Mouse (Mus musculus): ENCODE data around the gene Taf1. TPM values are rescaled to one million over a fixed set of nuclear protein-coding genes. Genes with fewer than 3 reads are reported as not detected.

Gene Taf1
- polyA plus RNA-seq, 1 experiment from 2014 or later = 2.7 TPM

GRCm38 (mm10) chrX:101642091-101642490, 109.6 kb downstream of the Taf1 start:
- DNase-seq (no peak), ATAC-seq (no peak)
- TF ChIP-seq CTCF (IDR thresholded peaks at IDR 0.05; ENCODE audit: low read depth) (no peak), EP300 (IDR thresholded peaks at IDR 0.05; ENCODE audit: low read depth) (no peak)
- Histone ChIP-seq H3K36me3 (replicated peaks; ENCODE audit: insufficient read depth, low read length) (0 out of 2 replicates have a peak, but pooled peaks cover 5% of the 10 kb centered on the region), H3K4me3 (ENCODE audit: low read depth, low read length) (peak overlapping the region; percentile 79), H3K4me2 (ENCODE audit: low read depth, low read length) (peak overlapping the region; percentile 72), H3K9ac (replicated peaks) (peak overlapping the region; percentile 55; the same call in 1 of the 2 replicates), H3K4me1 (ENCODE audit: insufficient read depth) (no peaks in the 10 kb centered on the region; the same call in none of the 2 replicates), H3K9me3 (ENCODE audit: low read length) (no peaks in the 10 kb centered on the region), H3K27ac (ENCODE audit: low read depth) (0 out of 2 replicates have a peak overlapping the region, but pooled peaks have one; percentile 16), H3K27me3 (ENCODE audit: insufficient read depth, low read length) (no peaks in the 10 kb centered on the region)
- 13% methylated on average over 5 of the region's 5 CpGs for WGBS (ENCODE audit: insufficient replicate concordance)

GRCm38 (mm10) chrX:101645286-101645685, 112.8 kb downstream of the Taf1 start:
- H3K36me3 ChIP-seq (replicated peaks; ENCODE audit: insufficient read depth, low read length) = 0 out of 2 replicates have a peak, but pooled peaks cover 5% of the 10 kb centered on the region
- DNase-seq = peak; percentile 24
- H3K27me3 ChIP-seq (ENCODE audit: insufficient read depth, low read length) = no peaks in the 10 kb centered on the region
- H3K27ac ChIP-seq (ENCODE audit: low read depth) = no peak overlapping the region
- WGBS (ENCODE audit: insufficient replicate concordance) = 65% methylated on average over 2 of the region's 2 CpGs
- no peak overlapping the region for H3K4me2 ChIP-seq (ENCODE audit: low read depth, low read length)
- TF ChIP-seq CTCF (IDR thresholded peaks at IDR 0.05; ENCODE audit: low read depth) (no peak), EP300 (IDR thresholded peaks at IDR 0.05; ENCODE audit: low read depth) (no peak)
- no peak overlapping the region for H3K4me3 ChIP-seq (ENCODE audit: low read depth, low read length)
- ATAC-seq = peak; percentile 43; the same call in 1 of the 2 replicates
- H3K9ac ChIP-seq (replicated peaks) = no peak overlapping the region
- H3K9me3 ChIP-seq (ENCODE audit: low read length) = no peaks in the 10 kb centered on the region
- H3K4me1 ChIP-seq (ENCODE audit: insufficient read depth) = no peaks in the 10 kb centered on the region; the same call in none of the 2 replicates

GRCm38 (mm10) chrX:101646621-101647020, 114.1 kb downstream of the Taf1 start:
- 60% methylated on average over 5 of the region's 5 CpGs for WGBS (ENCODE audit: insufficient replicate concordance)
- H3K9ac ChIP-seq (replicated peaks) = no peak overlapping the region
- DNase-seq (no peak), ATAC-seq (no peak)
- H3K27me3 ChIP-seq (ENCODE audit: insufficient read depth, low read length) = no peaks in the 10 kb centered on the region
- H3K27ac ChIP-seq (ENCODE audit: low read depth) = no peak overlapping the region
- no peak for TF ChIP-seq EP300 (IDR thresholded peaks at IDR 0.05; ENCODE audit: low read depth)
- no peak for TF ChIP-seq CTCF (IDR thresholded peaks at IDR 0.05; ENCODE audit: low read depth)
- H3K4me3 ChIP-seq (ENCODE audit: low read depth, low read length) = no peak overlapping the region
- no peaks in the 10 kb centered on the region for H3K9me3 ChIP-seq (ENCODE audit: low read length)
- peaks cover 8% of the 10 kb centered on the region; the same call in 1 of the 2 replicates for H3K36me3 ChIP-seq (replicated peaks; ENCODE audit: insufficient read depth, low read length)
- H3K4me2 ChIP-seq (ENCODE audit: low read depth, low read length) = no peak overlapping the region
- H3K4me1 ChIP-seq (ENCODE audit: insufficient read depth) = no peaks in the 10 kb centered on the region; the same call in none of the 2 replicates

Other genes with a start within 250 kb of the Taf1 start
- gene Nlgn3, start 233.6 kb upstream of the Taf1 start, polyA plus RNA-seq (2015; fragmentation: Nextera tagmentation; extraction: Ambion mirVana) = 0.05 and 0.06 TPM in 2 replicates
- gene Gjb1, start 156.4 kb upstream of the Taf1 start, polyA plus RNA-seq (2015; fragmentation: Nextera tagmentation; extraction: Ambion mirVana) = 420 and 460 TPM in 2 replicates
- gene Zmym3, start 111.9 kb upstream of the Taf1 start, polyA plus RNA-seq (2015; fragmentation: Nextera tagmentation; extraction: Ambion mirVana) = 4.0 and 5.3 TPM in 2 replicates
- gene Nono, start 103.4 kb upstream of the Taf1 start, polyA plus RNA-seq (2015; fragmentation: Nextera tagmentation; extraction: Ambion mirVana) = 59.7 and 61.7 TPM in 2 replicates
- 0.45 and 4.6 TPM in 2 replicates for gene Itgb1bp2, start 83.6 kb upstream of the Taf1 start, polyA plus RNA-seq (2015; fragmentation: Nextera tagmentation; extraction: Ambion mirVana)
- gene Ogt, start 107.3 kb downstream of the Taf1 start, polyA plus RNA-seq (2015; fragmentation: Nextera tagmentation; extraction: Ambion mirVana) = 26.7 and 27.7 TPM in 2 replicates
- 0.81 and 1.0 TPM in 2 replicates for gene Cxcr3, start 201.5 kb downstream of the Taf1 start, polyA plus RNA-seq (2015; fragmentation: Nextera tagmentation; extraction: Ambion mirVana)

Data from liver, postnatal 0 days (tissue).